Mouse (Mus musculus) myocyte (in vitro differentiated cells): ENCODE data around the gene Olfr521.

Source experiments
- MAX ChIP-seq: IDR thresholded peaks from one replicate; pipeline ENCODE4 v1.6.1; 2011; ENCODE audit warnings: low read depth, mild to moderate bottlenecking, control low read depth
- MYOG ChIP-seq, 3 experiments: IDR thresholded peaks; one replicate each; pipeline ENCODE4 v1.6.1; 2011; ENCODE audit warnings: control low read depth in 2 of 3, low read depth in 2 of 3, mild to moderate bottlenecking in 2 of 3; ENCODE audit not compliant: insufficient read length in 2 of 3, control insufficient read depth in 1 of 3, insufficient read depth in 1 of 3
- POLR2A ChIP-seq: IDR thresholded peaks from one replicate; pipeline ENCODE4 v1.6.1; 2011; ENCODE audit warnings: low read depth, mild to moderate bottlenecking, control low read depth, moderate library complexity; ENCODE audit not compliant: insufficient read length
- REST ChIP-seq: IDR thresholded peaks from one replicate; pipeline ENCODE4 v1.6.1; 2011; ENCODE audit warnings: mild to moderate bottlenecking, control low read depth, moderate library complexity; ENCODE audit not compliant: insufficient read depth, insufficient read length
- TCF12 ChIP-seq: IDR thresholded peaks from one replicate; pipeline ENCODE4 v1.6.1; 2011; ENCODE audit warnings: mild to moderate bottlenecking, control low read depth; ENCODE audit not compliant: poor library complexity, insufficient read depth, severe bottlenecking
- USF1 ChIP-seq: IDR thresholded peaks from one replicate; pipeline ENCODE4 v1.6.1; 2011; ENCODE audit warnings: low read depth, mild to moderate bottlenecking, control low read depth, moderate library complexity

DNA sequence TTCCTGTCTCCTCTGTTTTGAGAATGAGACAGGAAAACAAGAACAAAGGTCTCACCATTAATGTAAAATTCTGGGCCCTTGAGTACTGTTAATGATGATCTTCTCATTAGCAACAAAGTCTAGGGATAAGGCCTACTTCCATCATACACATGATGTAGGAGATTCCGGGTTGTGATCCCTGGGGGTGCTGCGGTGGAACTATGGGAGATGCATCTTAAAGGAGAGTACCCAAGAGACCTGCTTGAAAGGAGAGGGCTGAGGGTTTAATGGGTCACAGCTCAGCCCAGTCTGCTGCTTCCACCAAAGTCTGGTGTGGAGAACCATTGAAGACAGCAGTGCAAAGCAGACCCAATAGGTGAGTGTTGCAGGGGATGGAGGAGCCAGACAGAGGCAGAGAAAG, at the start of gene Olfr521:
- TF ChIP-seq MYOG (IDR thresholded peaks at IDR 0.05; ENCODE audit: control insufficient read depth in 1 of 3, insufficient read depth in 1 of 3, insufficient read length in 2 of 3, low read depth in 2 of 3) (no peak), POLR2A (no peak), USF1 (no peak), REST (no peak), MAX (no peak), TCF12 (no peak)
